Mouse (Mus musculus) layer of hippocampus, postnatal 14 days (tissue): ENCODE measurements around the gene Abca7. TPM values are rescaled to one million over a fixed set of nuclear protein-coding genes. Genes with fewer than 3 reads are reported as not detected.

Experiments
- DNase-seq, 2 experiments: peaks; one replicate each; pipeline ENCODE4 v3.0.0; 2021 to 2022; ENCODE audit warnings: low spot score in 2 of 2, mixed read lengths in 1 of 2
- total RNA-seq, 2 experiments: library from RNA; stranded (reverse); gene quantifications; 2 replicates each; pipeline ENCODE4 v1.2.3; 2021

Abca7 gene
- total RNA-seq, 2 experiments from 2014 or later = 9.8 to 10.5 TPM

DNA sequence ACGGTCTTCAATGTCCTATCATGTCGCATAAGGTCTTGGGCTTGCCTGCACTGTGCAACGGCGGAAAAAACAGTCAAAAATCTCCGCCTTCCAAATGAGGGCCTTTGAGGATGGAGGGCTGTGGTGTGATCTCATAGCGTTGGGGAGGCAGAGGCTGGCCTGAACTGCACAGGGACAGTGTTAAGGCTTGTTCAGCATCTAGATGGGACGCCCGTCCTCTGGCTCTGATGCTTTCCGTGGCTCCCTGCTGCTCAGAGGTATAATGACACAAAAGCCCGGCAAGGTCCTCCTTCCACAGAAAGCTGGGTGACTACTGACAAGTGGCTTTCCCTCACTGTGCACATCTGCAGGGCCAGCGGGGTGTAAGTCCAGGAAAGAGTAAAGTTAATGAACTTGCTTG is 23.9 kb downstream of the Abca7 start:
- no peak for DNase-seq

DNA sequence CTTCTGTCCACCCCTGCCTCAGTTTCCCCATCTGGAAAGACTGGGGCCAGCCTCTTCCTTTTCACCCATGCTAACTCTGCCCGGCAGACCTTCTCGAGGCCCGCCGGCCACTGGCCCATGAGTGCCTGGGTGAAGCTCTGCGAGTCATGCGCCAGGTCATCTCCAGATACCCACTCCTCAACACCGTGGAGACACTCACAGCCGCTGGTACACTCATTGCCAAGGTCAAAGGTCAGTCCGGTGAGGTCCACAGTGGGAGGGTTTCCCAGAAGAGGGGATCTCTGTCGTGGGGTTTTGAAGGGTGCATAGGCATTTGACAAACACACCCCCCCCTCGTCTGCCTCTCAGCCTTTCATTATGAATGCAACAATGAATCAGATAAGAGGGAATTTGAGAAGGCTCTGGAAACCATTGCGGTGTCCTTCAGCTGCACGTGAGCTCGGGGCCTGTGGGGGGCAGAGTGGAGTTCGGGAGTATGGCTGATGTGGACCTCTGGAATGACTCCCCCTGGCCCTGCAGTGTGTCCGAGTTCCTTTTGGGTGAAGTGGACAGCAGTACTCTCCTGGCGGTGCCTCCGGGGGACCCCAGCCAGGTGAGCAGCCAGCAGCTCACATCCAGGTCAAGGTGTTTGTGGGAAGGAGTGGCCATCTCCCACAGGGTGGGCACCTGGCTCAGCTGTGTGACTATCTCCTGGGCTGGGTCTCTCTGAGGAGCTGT is 24.5 kb downstream of the Abca7 start:
- no peak for DNase-seq

DNA sequence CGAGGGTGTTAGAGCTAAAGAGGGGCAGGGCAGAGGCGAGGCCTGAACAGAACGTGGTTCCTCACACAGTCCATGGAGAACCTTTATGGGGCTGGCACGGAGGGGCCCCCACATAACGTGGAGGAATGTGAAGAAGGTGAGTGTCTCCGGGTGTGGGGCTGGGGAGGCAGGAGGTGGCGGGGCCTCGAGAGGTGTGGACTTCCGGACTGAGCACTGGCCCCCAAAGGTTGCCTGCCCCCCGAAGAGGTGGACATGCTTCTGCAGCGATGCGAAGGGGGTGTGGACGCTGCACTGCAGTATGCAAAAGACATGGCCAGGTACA is 25.0 kb downstream of the Abca7 start:
- DNase-seq = no peak

DNA sequence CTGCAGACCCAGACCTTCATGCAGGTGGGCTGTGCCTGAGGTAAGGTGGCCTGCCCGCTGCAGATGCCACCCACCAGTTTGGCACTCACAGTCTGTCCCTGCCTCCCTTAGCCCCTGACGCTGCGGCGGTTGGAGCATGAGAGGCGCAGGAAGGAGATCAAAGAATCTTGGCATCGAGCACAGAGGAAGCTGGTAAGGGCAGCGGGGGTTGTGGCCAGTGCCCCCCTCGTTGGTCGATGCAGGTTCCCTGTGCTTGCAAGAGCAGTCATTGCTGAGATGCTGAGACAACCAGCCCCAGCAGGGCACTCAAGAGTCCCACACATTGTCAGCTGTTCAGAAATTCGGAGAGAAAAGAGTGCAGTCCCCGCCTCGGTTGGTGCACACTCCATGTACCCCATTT is 25.9 kb downstream of the Abca7 start:
- DNase-seq = no peak

DNA sequence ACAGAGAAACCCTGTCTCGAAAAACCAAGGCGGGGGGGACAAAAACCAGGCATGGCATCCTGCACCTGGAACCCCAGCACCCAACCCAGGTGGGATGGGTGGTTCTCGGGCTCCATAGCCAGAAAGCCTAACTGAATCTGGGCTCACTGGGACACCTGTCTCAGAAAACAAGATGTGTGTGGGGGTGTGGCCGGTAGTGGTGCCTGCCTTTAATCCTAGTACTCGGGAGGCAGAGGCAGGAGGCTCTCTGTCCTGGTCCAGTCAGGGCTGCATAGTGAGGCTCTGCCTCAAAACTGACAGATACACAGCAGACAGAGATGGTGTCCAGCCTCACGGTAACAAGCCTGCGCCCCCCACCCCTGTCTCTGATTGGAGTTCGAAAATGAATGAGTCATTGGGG is 26.5 kb downstream of the Abca7 start:
- no peak for DNase-seq

DNA sequence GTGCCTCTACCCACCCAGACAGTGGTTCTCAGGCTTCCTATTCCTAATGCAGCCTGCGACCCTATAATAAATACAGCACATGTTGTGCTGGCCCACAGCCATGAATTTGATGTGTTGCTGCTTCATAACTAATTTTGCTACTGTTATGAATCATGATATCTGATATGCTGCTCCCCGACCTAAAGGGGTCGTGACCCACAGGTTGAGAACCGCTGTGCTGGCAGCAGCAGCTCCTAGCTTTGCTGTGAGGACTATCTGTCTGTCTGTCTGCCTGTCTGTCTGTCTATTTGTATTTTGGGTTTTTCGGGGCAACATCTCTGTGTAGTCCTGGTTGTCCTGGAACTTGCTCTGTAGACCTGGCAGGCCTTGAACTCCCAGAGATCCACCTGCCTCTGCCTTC is 27.5 kb downstream of the Abca7 start:
- no peak for DNase-seq

DNA sequence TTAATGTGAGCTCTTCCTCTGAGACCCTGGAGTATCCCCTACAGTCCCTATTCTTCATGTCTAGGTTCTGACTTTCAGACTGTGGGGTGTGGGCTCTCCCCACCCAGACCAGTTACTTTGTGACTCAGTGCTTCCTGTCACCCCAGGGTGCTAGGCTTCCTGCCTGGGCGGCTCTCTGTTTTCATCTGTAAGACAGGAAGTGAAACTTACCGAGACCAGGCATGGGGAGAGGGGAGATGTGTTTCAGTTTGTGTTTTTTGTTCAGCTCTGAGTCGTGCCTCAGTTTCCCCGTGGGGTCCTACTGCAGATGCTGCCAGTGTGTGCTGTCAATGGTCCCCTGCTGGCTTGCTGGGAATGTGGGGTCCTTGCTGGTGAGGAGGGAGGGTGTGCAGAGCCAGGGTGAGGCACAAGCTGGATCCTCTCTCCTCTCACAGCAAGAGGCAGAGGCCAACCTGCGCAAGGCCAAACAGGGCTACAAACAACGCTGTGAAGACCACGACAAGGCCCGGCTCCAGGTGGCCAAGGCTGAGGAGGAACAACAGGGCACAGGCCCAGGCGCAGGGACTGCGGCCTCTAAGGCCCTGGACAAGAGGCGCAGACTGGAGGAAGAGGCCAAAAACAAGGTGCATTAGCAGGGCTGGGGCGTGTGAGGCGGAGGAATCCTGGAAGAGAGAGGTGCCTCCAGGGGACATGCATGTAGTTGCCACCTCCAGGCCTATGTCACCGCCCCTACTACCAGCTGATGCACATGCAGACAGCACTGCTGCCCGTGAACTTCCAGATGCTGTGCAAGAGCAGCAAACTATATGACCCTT is 28.1 kb downstream of the Abca7 start:
- DNase-seq = no peak

DNA sequence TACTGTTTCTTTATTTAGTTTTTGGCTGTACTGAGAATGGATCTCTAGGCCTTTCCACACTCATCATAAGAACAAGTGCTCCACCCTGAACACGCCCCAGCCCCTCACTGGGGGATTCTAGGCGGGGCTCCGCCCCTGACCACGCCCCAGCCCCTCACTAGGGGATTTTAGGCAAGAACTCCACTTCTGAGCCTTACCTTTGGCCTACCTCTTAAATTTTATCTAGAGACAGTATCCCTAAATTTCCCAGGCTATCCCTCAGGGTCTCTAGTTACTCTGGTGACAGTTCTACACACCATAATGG is 28.7 kb downstream of the Abca7 start:
- DNase-seq = no peak

DNA sequence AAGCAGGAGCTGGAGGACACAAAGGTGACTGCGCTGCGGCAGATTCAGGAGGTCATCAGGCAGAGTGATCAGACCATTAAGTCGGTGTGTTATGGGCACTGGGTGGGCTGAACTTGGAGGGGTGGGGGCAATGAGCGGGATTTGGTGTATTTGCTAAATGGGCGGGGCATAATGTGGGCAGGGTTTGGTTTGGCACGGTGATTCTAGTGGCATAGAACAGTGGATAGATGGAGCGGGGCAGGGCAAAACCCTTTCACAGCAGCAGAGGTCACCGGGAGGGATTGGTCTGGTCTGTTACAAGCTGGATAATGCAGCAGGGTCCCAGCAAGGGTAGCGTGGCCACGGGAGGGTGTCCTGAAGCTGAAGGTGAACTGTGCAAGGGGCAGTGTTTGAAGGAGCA is 29.2 kb downstream of the Abca7 start:
- DNase-seq = no peak

DNA sequence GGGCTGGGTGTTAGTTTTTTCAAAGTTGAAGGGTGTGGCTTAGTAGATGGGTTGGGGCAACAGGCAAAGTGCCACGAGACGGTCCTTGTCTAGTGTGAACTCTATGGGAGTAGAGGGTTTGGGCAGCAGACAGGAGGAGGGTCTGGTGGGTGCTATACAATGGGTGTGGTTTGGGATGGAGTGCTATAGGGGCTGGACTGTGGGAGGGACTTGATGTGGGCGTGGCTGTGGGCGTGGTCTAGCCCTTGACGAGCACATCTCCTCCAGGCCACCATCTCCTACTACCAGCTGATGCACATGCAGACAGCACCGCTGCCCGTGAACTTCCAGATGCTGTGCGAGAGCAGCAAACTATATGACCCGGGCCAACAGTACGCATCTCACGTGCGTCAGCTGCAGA is 29.6 kb downstream of the Abca7 start:
- DNase-seq = no peak

DNA sequence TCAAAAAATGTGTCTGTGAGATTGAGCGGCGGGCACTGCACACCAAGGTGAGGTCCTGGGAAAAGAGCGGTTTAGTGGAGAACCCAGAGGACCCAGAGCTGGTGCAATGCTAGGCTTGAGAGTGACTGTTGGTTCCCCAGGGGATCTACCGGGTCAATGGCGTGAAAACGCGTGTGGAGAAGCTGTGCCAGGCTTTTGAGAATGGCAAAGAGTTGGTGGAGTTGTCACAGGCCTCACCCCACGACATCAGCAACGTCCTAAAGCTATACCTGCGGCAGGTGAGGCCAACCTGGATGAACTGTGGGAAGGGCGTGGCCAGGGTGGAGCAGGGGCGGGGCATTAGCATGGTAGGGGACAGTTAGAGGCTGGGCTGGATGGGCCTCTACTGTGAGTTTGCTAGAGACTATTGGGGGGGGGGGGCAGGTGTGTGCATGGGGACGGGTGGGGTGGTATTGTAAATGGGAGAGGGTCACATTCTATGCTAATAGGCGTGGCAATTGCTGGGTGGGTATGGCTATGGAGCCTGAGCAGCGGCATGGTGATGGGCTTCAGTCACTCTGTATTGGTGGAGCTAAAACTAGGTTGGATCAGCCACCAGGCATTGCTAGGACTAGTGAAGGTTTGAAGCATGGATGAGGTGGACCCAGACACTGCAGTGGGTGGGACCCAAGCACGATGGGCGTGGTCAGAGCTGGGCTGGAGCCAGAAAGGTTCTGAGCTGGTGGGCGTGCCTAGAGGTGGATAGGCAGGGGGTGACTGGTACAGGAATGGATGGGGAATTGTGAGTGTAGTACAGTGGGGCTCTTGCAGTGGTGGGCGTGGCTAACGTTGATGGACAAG is 31.6 kb downstream of the Abca7 start:
- DNase-seq = no peak

DNA sequence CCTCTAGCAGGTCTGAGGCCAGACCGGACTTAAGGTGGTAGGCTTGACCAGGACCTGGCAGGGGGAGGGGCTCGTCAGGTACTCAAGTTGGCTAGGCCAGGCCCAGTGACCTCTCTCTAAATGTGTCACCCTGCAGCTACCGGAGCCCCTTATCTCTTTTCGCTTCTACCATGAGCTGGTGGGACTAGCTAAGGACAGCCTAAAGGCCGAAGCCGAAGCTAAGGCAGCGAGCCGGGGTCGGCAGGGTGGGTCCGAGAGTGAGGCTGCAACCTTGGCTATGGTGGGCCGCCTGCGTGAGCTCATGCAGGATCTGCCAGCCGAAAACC is 32.2 kb downstream of the Abca7 start:
- DNase-seq = no peak

DNA sequence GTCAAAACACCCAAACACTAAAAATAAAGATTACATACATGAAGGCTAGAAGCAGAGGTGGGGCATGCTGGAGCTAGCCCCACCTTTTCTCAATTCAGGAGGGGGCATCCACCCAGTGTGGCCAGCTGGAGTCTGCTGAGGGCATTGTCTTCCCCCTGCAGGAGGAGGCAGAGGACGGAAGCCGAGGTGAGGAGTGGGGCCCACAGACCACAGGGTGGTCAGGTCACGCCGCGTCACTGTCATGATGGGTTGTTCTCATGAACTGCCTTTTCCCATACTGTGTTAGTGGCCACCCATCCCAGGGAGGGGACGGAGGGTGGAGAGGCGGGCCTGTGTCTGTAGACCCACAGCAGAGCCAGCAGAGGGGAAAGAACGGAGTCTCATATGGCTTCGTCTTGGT is 33.9 kb downstream of the Abca7 start:
- DNase-seq = no peak

DNA sequence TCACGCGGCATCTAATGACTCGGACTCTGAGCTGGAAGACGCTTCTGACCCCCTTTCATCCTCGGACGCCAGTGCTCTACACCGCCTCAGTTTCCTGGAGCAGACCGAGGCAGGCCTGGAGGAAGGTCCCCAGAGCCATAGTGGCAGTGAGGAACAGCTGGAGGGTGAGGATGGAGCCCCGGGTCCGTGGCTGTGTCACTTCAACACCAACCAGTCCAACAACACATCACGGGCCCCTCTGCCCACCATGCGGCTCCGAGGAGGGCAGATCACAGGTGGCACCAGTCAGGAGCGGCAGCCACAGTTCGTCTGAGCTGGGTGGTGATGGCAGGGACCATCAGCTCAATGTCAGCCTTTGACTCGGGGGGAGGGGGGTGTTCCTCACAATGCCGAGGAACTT is 34.4 kb downstream of the Abca7 start:
- no peak for DNase-seq

DNA sequence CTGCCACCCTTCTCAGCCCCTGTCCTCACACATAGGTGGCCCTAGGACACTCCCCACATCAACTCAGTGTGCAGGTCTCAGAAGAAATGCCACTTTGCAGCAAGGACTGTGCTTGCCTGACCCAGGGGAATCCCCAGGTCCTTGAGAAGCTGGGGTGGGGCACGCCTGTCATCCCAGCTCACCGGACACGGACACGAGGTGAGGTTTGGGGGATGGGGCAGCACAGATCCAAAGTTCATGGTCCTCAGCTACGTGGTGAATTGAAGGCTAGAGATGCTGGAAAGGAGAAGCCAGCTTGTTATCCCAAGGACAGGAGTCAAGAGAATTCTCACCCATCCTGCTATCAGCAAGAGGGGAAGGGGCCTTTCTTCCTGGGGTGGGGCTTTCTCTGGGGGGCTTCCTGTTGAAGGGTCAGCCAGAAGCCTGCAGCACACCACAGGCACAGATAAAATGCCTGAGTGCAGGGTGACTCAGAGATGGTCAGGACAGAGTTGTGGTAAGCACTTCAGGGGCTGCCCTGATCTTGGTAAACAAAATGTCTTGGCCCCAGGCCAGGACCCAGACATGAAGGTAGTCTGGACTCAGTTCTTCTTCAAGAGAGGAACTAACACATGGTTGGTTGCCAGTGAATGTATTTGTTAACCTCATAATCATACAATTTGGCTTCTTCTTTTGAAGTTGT is 36.6 kb downstream of the Abca7 start:
- DNase-seq = peak in 1 of 2 experiments; percentile 58

DNA sequence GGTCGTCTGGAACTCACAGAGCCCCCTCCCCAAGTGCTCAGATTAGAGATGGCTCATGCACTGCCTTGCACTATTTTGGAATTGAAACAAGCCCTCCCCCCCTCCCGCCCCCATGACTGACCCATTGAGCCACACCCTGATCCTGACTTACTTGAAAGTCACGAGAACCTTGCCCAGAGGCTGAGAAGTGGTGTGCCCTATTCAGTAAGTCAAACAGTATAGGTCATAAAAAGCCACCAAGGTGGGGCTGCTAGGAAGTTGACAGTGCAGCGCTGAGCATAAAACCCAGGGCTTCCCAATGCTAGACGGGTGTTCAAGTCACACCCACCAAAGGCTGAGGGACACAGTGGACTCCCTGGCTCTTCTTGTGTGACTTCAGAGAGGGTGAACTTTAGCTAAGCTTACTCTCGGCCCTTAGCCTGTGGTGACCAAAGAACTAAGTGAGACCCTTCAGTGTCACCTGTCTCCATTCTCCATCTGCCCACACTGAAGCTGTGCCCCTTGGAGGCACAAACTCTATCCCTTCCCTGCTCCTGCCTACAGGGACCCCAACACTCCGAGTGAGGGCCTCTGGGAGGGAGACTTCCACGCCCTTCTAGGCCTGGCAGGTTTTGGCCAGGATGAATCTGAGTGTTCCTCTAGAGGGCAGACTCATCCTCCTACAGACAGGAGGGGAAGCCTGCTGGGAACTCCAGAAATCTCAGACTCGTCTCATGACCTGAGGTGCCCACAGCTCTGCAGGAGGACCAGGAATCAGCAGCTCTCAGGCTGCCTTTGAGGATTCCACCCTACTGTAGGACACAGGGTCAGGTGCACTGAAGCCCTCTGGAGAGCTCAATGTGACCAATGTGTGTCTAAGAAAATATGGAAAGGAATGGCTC is 37.5 kb downstream of the Abca7 start:
- DNase-seq = no peak

DNA sequence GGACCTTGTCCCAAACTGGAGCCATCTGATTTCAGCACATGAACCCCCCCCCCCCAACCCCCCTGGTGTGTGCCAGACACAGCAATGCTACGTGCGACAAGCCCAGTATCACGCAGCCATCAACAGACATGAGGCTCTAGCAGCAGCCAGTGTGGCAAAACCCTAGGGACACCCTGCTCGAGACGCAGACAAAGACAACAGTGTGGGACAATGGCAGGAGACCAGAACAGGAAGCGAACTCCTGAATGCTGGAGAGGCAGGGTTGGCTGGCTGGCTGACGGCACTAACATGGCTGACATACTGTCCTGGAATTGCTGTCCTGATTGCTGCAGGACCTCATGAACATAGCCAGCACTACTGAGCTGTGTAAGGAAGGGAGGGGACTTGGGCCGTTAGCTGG is 38.9 kb downstream of the Abca7 start:
- DNase-seq = no peak

DNA sequence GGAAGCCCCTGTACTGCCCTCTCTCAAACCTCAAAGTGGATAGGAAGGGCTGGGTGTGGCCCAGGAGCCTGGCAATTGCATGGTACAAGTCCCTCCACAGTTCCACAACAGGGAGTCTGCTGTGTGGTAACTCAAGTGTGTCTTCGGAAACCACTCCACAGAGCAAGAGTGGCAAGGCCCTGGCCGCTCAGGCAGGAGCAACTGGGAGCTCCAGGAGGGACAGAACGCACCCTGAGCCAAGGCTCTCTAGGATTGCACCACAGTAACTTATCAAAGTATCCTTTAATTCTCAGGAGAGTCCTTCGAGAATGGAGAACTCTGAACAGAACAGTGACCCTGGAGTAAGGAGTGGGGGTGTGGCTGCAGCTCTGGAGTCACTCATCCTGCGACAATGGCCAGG is 39.4 kb downstream of the Abca7 start:
- no peak for DNase-seq

DNA sequence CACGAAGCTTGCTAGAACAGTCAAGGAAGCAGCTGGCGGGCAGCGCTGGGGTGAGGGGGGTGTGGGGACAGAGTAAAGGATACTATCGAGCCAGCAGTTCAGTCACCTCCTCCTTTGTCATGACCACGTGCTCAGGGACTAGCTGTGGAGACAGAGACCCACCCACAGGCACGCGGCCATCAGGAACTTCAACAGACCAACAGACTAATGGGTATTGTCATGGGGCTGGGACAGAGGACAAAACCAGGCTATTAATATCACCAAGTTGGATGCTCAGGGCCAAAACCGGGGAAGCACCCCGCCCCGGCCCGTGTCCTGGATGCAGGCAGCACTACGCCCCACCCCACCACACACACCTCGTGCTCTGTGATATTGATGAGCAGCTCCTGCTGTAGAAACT is 40.5 kb downstream of the Abca7 start:
- DNase-seq = no peak

DNA sequence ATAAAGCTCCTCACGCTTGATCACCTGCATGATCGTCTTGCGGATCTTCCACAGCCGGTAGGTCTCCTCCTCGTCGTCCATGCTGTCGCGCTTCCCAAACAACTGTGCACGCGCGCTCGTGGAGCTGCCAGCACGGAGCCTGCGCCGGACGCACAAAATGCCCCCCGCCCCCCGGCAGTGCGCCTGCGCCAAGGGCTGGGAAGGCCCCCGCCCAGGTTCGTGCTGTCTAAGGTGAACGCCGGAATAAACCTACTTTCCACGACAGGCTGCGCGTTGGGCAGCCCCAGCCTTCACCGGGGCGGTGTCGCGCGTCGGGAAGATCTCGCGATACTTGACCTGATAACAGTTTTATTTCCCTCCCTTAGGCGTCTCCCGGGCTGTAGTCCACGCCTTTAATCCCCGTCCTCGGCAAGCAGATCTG is 43.3 kb downstream of the Abca7 start, which contains the start of gene Polr2e:
Polr2e (minus strand) TSS at position 237 of the 421 bp plus-strand sequence.
- peak; percentile 96 to 99 for DNase-seq
